Mouse (Mus musculus) kidney, postnatal 25 days (tissue): ENCODE data around the gene Cfap61.

ENCODE experiments used
- DNase-seq, 2 experiments: peaks; one replicate each; pipeline ENCODE4 v3.0.0; 2021; ENCODE audit warnings: mixed read lengths in 2 of 2

Cfap61 gene

DNA sequence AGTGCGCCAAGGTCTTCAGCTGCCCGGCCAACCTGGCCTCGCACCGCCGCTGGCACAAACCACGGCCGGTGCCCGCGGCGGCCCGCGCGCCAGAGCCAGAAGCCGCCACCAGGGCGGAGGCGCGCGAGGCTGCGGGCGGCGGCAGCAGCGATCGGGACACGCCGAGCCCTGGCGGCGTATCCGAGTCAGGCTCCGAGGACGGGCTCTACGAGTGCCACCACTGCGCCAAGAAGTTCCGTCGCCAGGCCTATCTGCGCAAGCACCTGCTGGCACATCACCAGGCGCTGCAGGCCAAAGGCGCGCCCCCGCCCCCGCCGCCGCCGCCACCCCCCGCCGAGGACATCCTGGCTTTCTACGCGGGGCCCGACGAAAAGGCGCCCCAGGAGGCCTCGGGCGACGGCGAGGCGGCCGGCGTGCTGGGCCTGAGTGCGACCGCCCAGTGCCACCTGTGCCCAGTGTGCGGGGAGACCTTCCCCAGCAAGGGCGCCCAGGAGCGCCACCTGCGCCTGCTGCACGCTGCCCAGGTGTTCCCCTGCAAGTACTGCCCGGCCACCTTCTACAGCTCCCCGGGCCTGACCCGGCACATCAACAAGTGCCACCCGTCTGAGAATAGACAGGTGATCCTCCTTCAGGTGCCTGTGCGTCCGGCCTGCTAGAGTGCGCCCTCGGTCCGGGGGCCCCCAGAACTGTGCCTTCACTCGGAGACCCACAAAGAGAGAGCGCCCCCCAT, 288.8 kb downstream of the Cfap61 start:
- DNase-seq, result no peak

DNA sequence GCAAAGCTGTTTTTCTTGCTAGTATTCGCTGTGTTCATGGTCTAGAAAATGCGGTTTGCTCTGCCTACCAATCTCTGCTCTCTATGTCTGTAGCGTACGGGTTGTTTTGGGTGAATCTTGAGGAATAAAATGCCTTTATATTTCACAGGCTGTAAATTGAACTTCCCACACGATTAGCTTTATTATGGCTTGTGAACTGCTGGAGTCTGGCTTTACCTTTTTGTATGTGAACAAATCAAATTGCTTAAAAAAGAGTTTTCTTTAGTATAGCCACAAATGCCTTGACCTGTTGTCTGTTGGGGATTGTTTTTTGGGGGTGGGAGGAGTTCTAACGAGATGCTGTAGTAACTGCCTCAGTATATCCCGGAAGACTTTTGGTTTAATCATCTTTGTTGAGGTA, 289.6 kb downstream of the Cfap61 start:
- DNase-seq, result no peak

DNA sequence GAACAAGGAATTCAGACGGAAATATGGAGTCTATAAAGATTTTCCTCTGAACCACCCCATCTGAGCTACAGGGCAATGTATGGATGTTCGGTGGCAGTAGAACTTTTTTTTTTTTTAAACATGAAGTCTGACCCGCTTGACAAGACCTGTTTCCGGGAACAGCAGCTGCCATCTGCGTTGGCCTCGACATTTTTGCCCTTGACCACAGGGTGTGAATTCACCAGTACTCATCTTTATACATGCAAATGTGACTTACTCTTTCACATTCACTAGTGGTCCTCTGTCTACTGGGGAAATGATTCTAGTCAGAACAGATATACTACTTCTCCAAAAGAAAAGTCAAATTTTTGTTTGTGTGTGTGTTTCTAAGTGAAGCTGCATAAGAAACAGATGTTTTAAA, 291.2 kb downstream of the Cfap61 start:
- DNase-seq, result no peak

DNA sequence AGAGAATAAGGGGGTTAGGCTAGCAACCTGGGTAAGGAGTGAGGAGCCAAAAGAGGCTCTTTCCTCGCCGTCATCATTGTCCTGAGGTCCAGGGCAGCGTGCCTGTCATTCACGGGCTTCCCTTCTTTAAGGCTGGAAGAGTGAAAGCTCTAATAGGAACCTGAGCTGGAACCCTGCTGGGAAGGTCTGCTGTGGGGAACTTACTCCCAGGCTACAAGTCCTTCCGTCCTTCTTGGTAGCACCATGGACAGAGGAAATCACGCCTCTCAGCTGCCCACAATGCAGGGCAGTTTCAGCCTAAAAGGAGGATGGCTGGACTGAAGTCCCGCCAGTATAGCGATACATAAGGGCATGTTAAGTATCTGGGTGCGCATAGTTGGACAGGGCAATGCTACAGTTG, 291.9 kb downstream of the Cfap61 start:
- peak; percentile 64 to 65 for DNase-seq

DNA sequence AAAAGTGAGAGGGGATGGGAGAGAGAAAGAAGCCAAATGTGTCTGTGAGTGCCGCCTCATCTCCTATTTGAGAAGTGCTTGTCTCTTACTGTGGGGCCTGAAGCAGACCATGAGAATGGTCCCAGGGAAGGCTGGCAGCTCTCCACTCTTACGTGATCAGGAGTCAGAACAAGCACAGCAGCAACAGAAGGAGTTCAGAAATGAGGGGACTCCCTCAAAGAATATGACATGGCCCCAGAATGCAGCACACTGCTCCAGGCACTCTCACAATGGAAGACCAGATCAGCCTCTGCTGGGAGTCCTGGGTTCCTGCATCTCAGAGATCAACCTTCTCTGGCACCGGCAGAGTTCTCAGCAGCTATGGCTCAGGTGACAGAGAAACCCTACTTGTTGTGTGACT, 293.1 kb downstream of the Cfap61 start:
- no peak for DNase-seq

DNA sequence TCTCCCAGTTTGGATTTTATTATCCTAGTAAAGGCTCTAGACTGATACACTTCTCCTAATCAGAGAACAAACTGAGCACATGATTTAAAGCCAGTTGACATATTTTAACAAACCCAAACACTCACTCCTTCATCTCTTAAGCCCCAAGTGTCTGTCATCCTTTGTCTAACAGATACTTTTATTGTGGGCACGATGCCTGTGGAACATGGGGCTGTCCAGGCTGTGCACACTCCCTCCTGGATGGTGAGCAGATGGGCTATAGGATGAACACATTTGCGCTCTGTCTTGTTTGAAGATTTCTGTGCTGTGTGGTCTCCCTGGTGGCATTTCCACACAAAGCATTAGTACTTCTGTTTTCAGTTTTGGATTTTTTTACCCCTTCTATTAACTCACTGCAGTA, 293.9 kb downstream of the Cfap61 start:
- no peak for DNase-seq

DNA sequence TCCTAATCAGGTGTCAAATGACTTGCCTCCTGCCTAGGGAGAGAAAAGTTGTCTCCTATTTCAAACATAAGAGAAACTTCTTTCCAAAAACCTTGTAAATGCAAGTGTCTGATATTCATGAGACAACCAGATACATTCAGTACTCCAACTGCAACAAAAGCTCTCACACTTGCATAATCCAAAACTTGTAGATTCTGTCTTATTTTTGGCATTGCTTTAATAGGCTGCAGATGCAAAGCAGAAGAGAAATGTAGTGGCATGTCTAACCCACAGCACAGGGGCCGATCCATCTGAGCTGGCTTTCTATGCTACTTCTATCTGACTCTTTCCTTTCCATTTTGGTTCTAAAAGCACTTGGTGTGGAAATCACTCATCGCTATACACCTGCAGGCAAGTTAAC, 296.9 kb downstream of the Cfap61 start:
- DNase-seq, result no peak

DNA sequence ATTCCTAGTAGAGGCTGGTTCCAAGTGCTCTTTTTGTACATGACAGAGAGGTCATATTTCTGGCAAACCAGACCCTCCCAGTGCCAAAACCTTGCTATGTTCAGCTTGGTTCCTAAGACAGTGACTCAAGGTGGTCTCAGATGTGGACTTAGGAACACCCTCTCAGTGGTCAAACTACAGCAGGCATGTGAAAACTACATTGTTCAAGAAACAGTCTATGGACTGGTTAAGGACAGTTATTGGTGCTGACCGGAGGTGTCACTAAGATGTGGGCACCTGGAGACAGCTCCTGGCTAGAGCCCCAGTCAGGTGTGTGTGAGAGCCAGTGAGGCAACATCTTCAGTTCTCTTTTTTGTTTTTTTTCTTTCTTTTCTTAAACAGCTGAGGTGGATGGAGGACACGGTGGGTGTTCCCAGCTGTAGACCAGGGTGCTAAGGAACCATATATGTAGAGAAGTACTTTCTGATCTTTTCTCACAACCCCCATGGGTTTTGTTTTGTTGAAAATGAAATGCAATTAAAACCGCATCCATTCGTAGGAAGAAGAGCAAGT, 304.7 kb downstream of the Cfap61 start:
- DNase-seq, result no peak

DNA sequence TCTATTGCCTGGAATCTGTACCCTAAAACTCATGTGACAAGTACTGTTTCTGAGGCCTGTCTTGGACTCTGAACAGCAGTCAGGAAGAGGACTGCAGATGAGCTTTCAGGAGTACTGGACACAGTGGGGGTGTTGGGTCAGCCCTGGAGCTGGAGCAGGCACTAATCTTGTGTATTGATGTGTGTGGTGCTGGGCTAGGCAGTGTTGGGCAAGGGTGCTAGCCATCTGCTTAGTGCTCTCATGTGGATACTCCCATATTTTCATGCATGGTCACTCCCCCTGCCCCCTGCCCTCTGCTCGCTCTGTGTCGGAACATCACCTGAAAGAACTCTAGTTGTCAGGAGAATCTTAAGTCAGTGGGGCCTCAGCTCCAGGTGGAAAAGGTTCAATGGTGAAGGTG, 309.5 kb downstream of the Cfap61 start:
- DNase-seq, result no peak

DNA sequence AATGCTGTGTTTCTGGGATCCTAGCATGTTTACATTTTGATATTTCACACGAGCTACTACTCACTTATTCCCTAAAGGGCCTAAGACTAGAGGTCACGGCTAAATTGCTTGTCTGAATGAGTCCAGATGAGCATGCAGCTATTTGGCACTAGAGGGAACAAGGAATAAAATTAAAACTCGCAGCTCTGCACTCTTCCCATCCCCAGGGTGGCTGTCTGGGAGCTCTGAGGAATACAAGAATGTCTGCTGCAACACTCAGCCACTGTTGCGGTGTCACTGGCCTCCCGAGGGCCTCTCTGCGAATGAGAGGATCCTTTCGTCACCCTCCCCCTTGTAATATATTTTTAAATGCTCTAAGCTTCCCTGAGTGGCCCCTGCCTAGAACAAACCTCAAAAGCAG, 310.8 kb downstream of the Cfap61 start:
- no peak for DNase-seq

DNA sequence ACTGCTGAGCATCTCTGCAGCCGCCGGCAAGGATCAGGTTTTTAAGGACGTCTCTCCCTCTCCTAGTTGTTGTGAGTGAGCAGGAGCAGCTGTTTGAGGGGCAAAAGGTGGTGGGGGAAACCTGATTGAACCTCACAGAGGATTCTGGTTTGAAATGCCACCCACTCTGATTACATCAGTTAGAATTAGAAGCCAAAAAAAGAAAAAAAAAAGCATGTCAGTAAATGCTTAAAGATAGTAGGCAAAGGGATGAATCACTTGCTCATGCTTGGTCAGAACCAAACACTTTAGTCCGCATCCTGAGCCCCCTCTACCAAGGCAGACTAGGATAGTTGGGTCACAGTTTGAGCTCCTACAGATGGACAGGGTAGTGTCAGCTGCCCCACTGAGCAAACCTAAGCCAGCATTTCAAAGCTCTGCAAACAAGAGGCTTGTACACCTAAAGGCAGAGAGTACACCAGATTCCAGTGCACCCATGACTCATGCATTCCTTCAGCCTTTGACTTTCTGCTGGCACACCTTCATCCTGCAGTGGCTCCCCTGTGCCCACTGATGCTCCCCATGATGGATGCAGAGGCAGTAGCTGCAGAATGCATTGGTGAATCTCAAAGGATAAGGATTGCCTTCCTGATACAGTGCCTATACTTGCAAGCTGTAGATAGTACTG, 312.0 kb downstream of the Cfap61 start:
- no peak for DNase-seq

DNA sequence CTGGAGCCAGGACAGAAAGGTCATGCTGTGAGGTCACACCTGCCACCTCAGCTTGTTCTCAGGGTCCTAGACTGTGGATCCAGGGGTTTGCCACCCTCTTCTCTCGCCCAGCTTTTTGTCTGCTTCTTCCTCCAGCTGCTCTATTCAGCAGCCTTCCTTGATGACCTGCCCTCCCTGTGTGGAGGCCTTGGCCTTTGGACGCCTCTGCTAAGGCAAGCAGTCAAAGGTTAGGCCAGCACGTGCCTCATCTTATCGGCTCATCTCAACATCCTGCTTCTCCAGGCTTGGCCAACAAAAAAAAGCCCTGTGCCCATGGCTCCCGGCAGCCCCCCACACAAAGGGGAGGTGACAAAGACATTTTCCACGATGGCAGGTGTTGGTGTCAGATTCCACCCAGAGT, 313.0 kb downstream of the Cfap61 start:
- no peak for DNase-seq

DNA sequence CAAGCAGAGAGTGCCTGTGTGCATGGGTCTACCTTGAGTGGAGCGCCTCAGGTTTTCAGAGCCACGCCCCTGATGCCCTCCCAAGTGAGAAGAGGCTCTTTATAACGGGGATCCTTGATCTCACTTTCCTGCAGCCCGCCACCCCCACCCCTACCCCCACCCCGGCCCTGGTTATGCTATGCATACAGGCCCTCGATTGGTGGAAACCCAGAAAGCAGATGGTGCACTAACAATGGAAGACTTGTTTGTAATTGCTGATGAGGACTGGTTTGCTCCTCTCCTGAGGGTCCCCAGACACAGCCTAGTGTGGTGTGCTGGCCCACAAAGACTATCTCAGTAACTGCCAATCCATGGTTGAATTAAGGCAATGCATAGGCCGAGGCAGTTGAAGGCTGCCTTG, 314.4 kb downstream of the Cfap61 start:
- no peak for DNase-seq

DNA sequence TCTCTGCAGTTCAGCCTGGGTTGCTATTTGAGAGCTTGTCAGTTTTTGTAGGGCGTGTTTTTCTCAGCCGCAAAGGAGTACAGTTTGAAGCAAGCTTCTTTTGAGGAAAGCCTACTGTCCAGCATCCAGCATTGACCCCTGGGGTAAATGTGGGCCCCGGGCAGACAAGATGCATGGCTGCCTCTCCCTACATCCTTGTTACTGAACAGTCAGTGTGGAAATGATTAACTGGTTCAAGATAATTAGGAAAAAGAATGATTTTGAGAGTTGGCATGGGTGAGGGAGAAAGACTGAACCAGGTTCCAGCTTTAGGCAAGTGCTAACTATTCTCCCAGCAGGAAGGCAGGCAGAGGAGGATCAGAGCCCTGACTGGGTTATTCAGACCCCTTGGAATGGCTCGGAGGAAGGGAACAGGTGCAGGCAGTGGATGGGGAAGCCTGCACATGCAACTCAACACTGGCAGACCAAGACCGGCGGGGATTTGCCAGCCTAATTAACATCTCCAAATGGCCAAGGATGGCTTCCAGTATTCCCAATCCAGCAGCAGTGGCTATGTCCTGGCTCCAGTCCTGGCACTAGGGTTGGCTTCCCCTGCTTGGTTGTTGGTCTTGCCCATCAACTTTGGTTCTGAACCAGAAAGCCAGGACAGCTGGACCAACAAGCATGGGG, 315.8 kb downstream of the Cfap61 start:
- no peak for DNase-seq

DNA sequence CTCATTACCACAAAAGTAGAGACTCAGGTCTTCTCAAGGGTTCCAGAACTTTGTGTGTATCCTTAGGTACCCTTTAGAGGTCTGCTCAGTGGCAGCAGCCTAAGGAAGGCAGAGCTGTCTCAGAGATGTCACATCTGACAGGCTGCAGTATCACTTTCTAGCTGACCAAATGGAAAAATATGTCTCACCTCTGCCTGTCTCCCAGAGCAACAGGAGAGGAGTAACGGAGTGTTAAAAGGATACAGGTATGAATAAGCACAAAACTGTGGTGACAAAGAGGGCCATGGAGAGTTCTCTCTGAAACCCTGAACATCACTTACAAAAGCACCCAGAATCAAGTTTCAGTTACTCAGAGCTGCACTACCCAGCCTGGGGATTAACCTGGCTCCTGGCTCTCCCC, 319.8 kb downstream of the Cfap61 start:
- no peak for DNase-seq

DNA sequence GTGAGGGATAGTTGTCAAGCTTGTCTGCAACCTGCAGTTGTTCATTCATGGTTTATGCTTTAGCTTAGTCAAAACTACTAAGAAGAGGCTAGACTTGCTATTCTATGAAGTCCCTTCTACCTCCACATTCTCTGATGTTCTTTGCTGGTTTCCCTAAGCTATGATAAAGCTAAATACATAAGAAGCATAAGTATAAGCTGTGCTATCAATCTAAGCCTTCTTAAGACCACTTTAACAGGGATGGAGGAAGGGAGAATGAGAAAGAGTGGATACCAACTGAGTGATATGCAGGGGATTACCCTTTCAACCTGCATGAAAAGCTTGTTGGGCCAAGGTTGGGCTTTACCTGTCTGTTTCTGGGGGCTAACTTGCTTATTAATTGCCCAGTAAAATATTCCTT, 321.1 kb downstream of the Cfap61 start:
- no peak for DNase-seq

DNA sequence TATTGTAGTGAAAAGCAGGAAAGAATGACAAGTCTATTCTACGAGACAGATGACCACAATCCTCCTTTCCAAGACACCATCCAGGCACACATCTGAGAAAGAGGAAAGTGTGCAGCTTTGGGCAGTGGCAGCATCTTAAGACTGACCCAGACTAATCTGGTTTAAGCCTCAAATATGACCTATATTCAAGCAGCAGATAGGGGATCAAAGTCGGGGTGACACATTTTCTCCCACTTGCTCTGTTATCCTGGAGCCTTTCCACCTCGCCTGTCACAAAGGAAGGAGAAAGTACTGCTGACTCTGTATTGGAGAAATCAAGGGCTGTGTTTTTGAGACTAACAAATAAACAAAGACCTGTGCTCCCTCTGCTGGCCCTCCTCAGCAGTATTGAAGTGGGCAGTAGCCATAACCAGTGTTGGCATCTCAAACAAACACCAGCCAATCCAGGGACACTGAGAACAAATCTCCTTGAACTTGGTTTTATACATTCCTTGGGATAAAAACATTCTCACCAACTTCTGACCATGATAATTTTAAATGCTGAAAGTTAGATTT, 321.8 kb downstream of the Cfap61 start:
- DNase-seq, result peak in 1 of 2 experiments; percentile 23

DNA sequence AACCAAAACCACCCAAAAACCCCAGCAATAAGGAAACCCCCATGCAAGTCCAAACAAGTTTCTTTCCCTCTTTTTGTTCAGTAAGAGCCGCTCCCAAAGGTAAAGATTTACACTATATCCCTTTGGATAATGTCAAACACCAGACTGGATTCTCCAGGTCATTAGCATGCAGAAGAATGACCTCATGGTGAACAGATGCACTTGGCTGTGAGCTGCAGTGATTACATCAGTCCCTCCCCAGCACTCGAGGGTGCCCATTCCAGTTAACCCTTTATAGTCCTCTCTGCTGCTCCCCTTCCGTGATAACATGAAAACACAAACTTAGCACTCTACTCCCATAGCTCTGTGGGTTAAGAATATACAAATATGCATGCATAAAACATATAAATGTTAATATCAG, 322.5 kb downstream of the Cfap61 start:
- no peak for DNase-seq

DNA sequence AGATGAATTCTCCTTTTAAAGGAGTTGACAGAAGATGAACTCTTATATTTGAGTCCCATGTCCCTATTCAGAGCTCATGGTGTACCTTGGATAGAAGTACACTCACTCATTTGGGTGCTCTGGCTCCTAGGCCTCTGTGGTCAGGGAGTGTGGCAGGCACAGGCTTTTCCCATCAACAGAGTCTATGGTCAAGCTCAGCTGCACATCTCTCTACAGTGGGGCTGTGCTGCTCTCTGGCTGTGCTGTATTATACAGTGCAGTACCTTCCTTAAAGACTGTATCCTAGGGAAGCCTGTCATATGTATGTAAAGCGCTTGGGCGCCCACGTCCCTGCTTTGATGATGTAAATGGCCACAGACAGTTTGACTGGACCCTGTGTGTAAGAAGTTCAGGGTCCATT, 323.0 kb downstream of the Cfap61 start:
- DNase-seq, result no peak

DNA sequence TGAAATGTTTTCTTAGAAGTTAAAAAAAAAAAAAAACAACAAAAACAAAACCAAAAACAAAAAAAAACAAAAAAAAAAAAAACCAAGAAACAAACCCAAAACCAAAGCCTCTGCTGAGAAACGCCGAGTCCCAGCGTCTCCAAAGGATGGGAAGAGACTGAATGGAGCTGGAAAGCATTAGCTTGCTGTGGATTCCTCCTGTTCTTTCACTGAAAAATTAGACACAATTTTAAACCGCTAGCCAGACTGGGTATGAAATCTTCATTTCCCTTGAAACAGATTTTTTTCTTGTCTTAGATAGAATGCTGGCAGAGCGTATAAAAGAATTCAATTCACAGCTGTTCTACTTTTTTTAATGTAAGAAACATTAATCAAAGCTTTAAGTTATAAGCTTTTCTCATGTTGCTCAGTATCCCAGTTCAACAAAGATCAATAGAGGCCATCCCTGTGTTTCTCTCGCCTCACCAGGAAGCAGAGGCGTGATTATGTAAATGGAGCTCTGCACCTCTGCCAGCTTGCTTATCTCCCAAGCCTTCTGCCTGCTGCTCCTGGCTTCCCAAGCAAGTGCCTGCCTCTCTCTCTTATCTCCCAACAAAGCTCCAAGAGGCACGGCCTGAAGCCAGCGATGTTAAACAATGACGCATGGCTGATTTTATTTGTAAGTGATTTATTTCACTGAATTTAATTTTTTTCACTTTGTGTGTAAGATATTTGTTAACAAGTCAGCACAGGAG, 324.3 kb downstream of the Cfap61 start:
- DNase-seq, result no peak

DNA sequence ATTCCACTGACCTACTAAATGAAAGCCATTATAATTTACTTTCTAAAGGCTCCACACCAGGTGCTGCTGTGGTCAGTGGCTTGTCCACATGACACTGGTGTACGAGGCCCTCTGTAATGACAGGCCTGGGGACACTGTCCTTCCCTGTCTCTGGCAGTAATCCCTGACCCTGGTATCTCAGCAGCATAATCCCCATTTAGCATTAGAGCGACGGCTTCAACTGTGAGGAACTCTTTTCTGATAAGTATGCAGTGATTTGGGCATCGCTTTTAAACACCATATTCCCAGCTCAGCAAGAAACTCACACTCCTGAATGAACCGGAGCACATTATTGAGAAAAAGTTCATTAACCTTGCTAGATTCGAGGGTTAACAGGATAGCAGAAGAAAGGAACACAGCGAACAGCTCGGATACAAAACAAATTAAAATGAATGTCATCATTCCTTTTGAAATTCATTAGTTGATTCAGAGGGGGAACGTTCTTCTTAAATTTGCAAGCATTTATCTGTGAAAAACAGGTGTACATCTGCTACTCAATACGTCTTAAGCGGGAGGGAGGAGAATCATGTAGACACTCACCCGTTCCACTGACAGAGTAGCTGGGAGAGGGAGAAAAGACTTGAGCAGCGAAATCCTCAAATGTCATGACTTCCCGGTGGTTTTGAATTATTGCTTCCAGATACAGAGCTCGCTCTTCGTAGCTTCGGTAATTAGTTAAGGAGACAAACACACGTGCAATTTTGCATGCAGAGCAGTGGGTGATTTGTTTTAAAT, 325.4 kb downstream of the Cfap61 start:
- DNase-seq, result no peak

DNA sequence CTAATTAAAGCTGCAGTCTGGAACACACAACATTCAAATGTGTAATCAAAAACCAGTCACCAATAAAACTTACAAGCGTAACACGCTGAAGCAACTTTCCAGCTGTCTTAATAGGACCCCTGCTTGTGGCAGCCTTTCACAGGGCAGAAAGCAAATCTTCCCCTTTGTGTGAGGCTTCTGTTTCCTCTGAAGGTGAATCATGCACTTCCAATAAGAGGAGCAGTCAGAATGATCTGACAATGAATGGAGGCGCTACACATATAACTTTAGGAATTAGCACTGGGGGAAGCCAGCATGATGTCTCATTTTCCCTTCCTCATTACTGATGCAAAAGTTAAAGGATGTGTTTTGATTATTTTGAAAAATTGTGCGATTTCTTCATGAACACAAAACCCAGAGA, 326.6 kb downstream of the Cfap61 start:
- DNase-seq, result no peak
